Mouse (Mus musculus): ENCODE data around the gene Gimap9. TPM values are rescaled to one million over a fixed set of nuclear protein-coding genes. Genes with fewer than 3 reads are reported as not detected.
A peak's percentile ranks its signal among the peaks of the same experiment; 100 is the strongest.
"Not testable (repeated sequence)": the region's sequence is repeated elsewhere in the genome, so short reads cannot be mapped to it uniquely, and the experiment has no call there.

Gene Gimap9
- polyA plus RNA-seq, 1 experiment from 2014 or later, result 9.4 TPM

DNA sequence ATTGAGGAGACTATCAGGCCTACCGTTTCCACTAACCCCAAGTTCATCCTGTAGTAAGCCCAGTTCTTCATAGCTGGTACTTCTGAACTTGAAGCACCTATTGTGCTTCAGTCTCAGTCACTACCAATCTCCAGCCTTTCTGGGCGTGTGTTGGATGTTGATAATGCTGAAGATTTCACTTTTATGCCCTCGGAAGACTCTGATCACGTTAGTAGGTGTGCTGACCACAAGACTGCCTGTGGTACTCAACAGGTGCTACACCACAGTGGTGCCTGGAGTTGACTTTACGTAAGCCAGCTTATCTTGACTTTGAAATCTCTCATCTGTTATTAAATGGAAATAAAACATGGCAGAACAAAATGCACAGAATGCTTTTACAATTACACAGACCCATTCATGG is 4.5 kb downstream of the Gimap9 start:
- Histone ChIP-seq H3K4me2 (no peak overlapping the region), H3K27me3 (replicated peaks) (no peaks in the 10 kb centered on the region), H3K36me3 (no peaks in the 10 kb centered on the region), H3K27ac (ENCODE audit: poor library complexity, severe bottlenecking) (no peak overlapping the region), H3K4me3 (no peak overlapping the region), H3K9ac (no peak overlapping the region), H3K9me3 (replicated peaks) (no peaks in the 10 kb centered on the region), H3K4me1 (replicated peaks) (peaks cover 5% of the 10 kb centered on the region)
- ATAC-seq (ENCODE audit: insufficient number of reproducible peaks, low FRiP score), result no peak
- WGBS, result 72% methylated on average over 5 of the region's 5 CpGs

DNA sequence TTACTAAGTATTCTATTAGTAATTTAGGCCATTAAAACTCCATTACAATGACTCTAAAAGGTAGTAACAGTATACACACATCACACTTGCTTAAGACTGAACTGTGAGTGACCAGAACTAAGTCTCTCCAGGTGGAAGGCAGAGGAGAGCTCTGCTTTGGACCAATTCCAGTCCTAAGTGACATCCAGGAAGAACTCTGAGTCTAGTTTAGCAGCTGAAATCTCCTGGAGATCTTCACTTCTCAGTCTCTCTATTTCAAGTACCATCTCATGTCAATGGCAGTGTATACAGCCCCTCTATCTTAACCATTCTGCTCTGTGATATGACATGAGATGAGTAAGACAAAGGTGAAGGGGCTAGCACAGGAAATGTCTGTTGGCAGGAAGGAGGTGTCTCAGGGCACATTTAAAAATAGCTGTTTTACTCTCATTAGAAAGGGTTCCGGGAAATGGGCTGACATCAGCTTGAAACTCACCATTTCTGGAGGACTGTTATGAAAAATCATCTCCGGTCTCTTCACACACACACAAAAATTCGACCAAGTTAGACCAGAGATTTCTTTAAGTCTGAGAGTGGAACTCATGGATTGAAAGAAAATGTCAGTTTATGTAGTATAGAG is 5.7 kb downstream of the Gimap9 start:
- WGBS, result 52% methylated on average over 3 of the region's 3 CpGs
- no peak for ATAC-seq (ENCODE audit: insufficient number of reproducible peaks, low FRiP score)
- Histone ChIP-seq H3K27me3 (replicated peaks) (no peaks in the 10 kb centered on the region), H3K36me3 (no peaks in the 10 kb centered on the region), H3K27ac (ENCODE audit: poor library complexity, severe bottlenecking) (no peak overlapping the region), H3K9me3 (replicated peaks) (no peaks in the 10 kb centered on the region), H3K4me3 (no peak overlapping the region), H3K4me2 (no peak overlapping the region), H3K9ac (no peak overlapping the region), H3K4me1 (replicated peaks) (no peaks in the 10 kb centered on the region)

DNA sequence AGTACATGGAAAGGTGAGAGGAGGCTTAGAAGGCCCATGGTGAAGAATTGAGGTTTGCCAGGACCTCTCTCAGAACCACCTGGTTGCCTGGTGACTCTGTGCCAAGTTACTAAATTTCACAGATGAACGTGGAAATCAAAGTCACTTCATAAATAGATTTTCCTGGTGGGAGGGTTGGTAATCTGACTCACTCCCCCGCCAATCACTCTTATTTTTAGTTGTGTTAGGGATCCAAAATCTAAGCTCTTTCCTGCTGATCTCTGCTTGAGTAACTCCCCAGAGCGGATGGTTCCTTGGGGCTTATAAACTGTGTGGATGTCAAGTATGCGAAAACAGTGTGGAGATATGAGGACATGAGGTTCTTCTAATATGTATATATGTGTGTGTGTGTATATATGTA is 6.3 kb downstream of the Gimap9 start:
- H3K27me3 ChIP-seq (replicated peaks), result no peaks in the 10 kb centered on the region
- ATAC-seq (ENCODE audit: insufficient number of reproducible peaks, low FRiP score), result no peak
- H3K4me2 ChIP-seq, result no peak overlapping the region
- no peak overlapping the region for H3K4me3 ChIP-seq
- WGBS, result 71% methylated on average over 4 of the region's 4 CpGs
- H3K9me3 ChIP-seq (replicated peaks), result no peaks in the 10 kb centered on the region
- 0 out of 2 replicates have a peak, but pooled peaks cover 5% of the 10 kb centered on the region for H3K4me1 ChIP-seq (replicated peaks)
- no peaks in the 10 kb centered on the region for H3K36me3 ChIP-seq
- H3K27ac ChIP-seq (ENCODE audit: poor library complexity, severe bottlenecking), result no peak overlapping the region
- H3K9ac ChIP-seq, result no peak overlapping the region

DNA sequence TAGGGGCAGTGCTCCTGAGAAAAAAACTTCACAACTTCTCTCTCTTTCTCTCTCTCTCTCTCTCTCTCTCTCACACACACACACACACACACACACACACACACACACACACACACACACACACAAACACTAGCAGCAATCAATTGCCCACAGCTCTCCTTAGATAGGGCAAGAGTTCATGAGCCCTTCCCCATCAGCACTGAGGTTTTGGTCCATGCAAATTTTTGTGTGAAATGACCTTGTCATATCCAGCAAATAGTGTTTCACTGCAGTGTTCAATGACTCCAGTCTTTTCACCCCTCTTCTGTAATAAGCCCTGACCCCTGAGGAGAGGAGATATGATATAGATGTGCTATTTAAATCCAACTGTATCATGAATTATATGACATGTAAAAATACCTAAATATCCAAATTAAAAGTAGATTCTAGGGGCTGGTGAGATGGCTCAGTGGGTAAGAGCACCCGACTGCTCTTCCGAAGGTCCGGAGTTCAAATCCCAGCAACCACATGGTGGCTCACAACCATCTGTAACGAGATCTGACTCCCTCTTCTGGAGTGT is 7.4 kb downstream of the Gimap9 start:
- H3K9ac ChIP-seq; H3K27me3 ChIP-seq (replicated peaks); H3K4me1 ChIP-seq (replicated peaks): not testable (repeated sequence)

DNA sequence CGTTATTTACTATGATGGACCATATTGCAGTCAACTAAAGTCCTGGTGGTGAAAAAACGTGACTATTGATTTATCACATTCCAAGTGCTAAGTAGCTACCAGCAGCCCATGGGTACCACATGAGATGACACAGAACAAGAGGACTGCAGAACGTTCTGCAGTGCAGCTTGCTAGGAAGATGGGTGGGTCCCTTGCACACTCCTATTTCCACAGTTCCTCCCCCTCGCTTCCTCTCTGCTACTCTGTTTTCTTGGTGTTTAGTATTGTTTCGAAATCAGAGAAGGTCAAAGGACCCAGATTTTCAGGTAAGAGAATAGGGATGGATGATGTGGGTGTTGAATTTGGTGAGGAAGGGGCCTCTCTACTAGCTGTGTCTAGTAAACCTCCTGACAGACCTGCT is 8.4 kb downstream of the Gimap9 start, which contains the start of gene Gimap4:
Gimap4 (plus strand) TSS at position 231 of the 400 bp plus-strand sequence.
- peak within 1 kb of the TSS; percentile 27 for H3K4me2 ChIP-seq

More for the DNA sequence above, 7.4 kb downstream of the Gimap9 start:
- H3K36me3 ChIP-seq; H3K9me3 ChIP-seq (replicated peaks); ATAC-seq (ENCODE audit: insufficient number of reproducible peaks, low FRiP score); H3K27ac ChIP-seq (ENCODE audit: poor library complexity, severe bottlenecking); H3K4me3 ChIP-seq; H3K4me2 ChIP-seq: not testable (repeated sequence)
- WGBS, result 85% methylated on average over 4 of the region's 4 CpGs

DNA sequence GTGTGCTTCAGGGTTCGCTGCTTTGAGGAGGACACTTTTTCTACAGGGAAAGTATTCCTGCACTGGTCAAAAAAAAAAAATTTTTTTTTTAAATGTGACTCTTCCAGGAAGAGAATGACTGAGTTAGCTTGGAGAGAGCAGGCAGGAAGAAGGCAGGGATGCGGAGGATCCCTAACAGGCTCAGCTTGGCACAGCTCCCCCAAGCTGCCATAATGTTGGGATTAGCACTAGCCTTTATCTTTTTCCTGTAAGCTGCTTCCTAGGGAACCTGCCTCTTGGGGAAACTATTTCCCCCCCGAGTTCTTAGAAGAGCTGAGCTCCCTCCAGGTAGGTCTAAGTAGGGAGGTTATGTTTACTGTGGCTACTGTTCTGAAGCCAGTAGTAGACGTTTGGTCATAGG is 8.9 kb downstream of the Gimap9 start:
- Histone ChIP-seq H3K27me3 (replicated peaks) (no peaks in the 10 kb centered on the region), H3K27ac (ENCODE audit: poor library complexity, severe bottlenecking) (peak overlapping the region; percentile 64), H3K4me3 (no peak overlapping the region), H3K4me1 (replicated peaks) (0 out of 2 replicates have a peak, but pooled peaks cover 5% of the 10 kb centered on the region), H3K36me3 (no peaks in the 10 kb centered on the region), H3K9me3 (replicated peaks) (no peaks in the 10 kb centered on the region), H3K4me2 (peak overlapping the region; percentile 27), H3K9ac (no peak overlapping the region)
- 38% methylated on average over 4 of the region's 4 CpGs for WGBS
- ATAC-seq (ENCODE audit: insufficient number of reproducible peaks, low FRiP score), result no peak

More for the DNA sequence above, 8.4 kb downstream of the Gimap9 start, which contains the start of gene Gimap4:
- no peak within 1 kb of the TSS for H3K4me3 ChIP-seq
- 50% methylated on average over 5 of the region's 5 CpGs for WGBS
- H3K27me3 ChIP-seq (replicated peaks), result no peaks in the 10 kb centered on the region
- no peaks in the 10 kb centered on the region for H3K9me3 ChIP-seq (replicated peaks)
- ATAC-seq (ENCODE audit: insufficient number of reproducible peaks, low FRiP score), result no peak
- H3K36me3 ChIP-seq, result no peaks in the 10 kb centered on the region
- H3K4me1 ChIP-seq (replicated peaks), result 0 out of 2 replicates have a peak, but pooled peaks cover 5% of the 10 kb centered on the region
- H3K27ac ChIP-seq (ENCODE audit: poor library complexity, severe bottlenecking), result peak within 1 kb of the TSS; percentile 64
- no peak within 1 kb of the TSS for H3K9ac ChIP-seq

DNA sequence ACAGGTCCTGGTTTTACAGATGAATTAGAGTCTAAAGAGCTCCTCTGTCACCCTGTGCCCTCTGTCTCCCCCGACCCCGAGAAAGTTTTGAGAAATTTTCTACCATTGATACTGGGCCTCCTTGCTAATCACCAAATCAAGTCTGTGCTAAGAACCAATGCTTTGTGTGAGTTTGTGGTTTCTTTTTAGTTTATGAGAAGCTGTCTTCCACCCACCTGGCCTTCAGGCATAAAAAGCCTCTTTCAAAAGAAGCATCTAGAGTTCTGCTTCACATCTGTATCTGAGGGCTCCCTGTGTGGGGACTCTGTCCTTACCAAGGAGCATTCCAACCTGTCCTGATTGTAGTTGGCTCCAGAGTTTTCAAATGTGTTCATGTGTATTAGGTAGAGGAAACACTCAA is 9.3 kb downstream of the Gimap9 start:
- Histone ChIP-seq H3K27ac (ENCODE audit: poor library complexity, severe bottlenecking) (peak overlapping the region; percentile 64), H3K4me1 (replicated peaks) (0 out of 2 replicates have a peak, but pooled peaks cover 5% of the 10 kb centered on the region), H3K4me2 (peak overlapping the region; percentile 27), H3K4me3 (no peak overlapping the region), H3K9me3 (replicated peaks) (no peaks in the 10 kb centered on the region), H3K27me3 (replicated peaks) (no peaks in the 10 kb centered on the region), H3K36me3 (no peaks in the 10 kb centered on the region), H3K9ac (no peak overlapping the region)
- ATAC-seq (ENCODE audit: insufficient number of reproducible peaks, low FRiP score), result no peak
- 70% methylated on average over 2 of the region's 2 CpGs for WGBS

DNA sequence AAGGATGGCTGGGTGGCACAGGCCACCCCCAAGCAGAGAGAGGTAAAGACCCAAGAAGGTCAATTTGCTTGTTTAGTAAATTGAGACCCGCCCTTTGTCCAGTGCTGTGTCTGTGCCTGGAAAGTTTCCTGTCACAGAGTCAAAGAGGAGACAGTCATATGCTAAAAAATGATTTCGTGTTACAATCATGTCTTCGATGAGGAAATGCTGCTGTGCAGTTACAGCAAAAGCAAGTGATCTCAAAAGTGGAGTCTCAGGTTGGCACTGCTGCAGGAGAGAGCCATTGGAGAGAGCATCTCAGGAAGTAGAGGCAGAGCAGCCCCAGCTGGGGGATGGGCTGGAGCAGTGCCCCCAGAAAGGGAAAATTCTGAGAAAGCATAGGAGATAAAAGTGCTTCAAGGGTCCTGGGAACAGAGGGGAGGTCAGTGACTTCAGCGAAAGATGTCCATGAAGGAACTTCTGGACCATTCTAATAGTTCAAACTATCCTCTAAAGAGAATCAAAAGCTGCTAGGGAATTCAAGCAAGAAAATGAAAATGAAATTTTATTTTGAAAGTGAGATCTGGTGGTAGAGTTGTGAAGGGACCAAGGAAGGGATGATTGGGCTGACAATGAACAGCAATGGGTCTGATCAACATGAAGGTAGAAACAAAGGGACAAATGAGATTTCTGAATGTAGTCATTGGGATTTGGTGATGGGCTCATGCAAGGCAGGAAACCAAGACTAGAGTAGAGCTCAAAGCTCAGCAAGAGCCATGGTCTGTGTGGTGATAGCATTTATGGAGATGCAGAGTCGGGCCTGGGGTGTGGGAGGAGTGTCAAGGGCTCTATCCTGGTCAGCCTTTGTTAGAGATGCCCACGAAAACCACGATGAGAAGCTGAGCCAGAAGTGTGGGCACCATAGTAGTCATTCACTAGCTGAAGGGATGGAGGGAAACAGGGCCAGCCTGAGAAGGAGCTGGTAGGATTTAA is 10.1 kb downstream of the Gimap9 start:
- H3K9me3 ChIP-seq (replicated peaks), result no peaks in the 10 kb centered on the region

DNA sequence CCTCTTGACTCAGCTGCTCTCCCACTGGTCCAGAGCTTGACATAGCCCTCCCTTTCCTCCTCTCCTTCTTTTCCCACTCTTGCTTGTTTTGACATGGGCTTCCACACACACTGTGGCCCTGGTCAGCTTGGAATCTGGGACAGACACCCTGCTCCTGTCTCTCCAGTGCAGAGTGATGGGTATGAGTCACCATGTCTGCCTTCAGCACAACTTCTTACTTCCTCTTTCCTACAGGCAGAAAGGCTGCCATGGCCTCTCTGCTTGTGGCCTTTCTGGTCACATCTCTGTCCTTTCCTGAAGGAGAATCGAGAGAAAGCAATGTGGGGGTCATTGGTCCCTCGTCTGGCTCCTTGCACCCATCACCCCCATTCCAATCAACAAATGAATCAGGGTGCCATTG is 11.1 kb downstream of the Gimap9 start:
- H3K9me3 ChIP-seq (replicated peaks), result no peaks in the 10 kb centered on the region
- no peak overlapping the region for H3K4me3 ChIP-seq
- no peak overlapping the region for H3K4me2 ChIP-seq
- no peak for ATAC-seq (ENCODE audit: insufficient number of reproducible peaks, low FRiP score)
- WGBS, result 60% methylated on average over 2 of the region's 2 CpGs
- no peaks in the 10 kb centered on the region for H3K27me3 ChIP-seq (replicated peaks)
- H3K4me1 ChIP-seq (replicated peaks), result 0 out of 2 replicates have a peak, but pooled peaks cover 5% of the 10 kb centered on the region
- H3K9ac ChIP-seq, result no peak overlapping the region
- H3K36me3 ChIP-seq, result no peaks in the 10 kb centered on the region
- no peak overlapping the region for H3K27ac ChIP-seq (ENCODE audit: poor library complexity, severe bottlenecking)

More for the DNA sequence above, 10.1 kb downstream of the Gimap9 start:
- WGBS, result 69% methylated on average over 7 of the region's 7 CpGs
- no peak overlapping the region for H3K9ac ChIP-seq
- H3K4me1 ChIP-seq (replicated peaks), result 0 out of 2 replicates have a peak, but pooled peaks cover 5% of the 10 kb centered on the region
- H3K4me2 ChIP-seq, result no peak overlapping the region
- no peak overlapping the region for H3K4me3 ChIP-seq
- no peak for ATAC-seq (ENCODE audit: insufficient number of reproducible peaks, low FRiP score)
- no peaks in the 10 kb centered on the region for H3K36me3 ChIP-seq
- H3K27me3 ChIP-seq (replicated peaks), result no peaks in the 10 kb centered on the region
- peak overlapping the region; percentile 64; the same call in 1 of the 2 replicates for H3K27ac ChIP-seq (ENCODE audit: poor library complexity, severe bottlenecking)

DNA sequence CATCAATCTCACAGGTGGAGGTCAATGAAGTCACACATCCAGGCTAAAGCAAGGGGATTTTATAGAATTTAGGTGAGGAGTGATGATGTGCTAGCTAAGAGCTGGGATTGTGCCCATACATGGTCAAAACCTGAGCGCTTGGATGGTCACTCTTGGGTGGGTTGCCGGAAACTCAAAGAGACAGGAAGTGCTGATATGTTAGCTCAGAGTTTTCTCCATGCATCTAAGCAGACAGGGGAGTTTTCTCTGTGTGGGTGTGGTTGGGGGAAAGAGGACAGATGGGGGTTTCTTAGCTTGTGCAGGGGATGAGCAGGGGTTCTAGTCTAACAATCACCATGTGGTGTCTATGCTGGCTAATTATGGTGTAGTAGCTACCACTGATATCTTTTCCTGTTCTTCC is 13.4 kb downstream of the Gimap9 start:
- no peak overlapping the region for H3K9ac ChIP-seq
- 63% methylated on average over 2 of the region's 2 CpGs for WGBS
- ATAC-seq (ENCODE audit: insufficient number of reproducible peaks, low FRiP score), result no peak
- no peaks in the 10 kb centered on the region for H3K27me3 ChIP-seq (replicated peaks)
- no peaks in the 10 kb centered on the region for H3K36me3 ChIP-seq
- no peak overlapping the region for H3K27ac ChIP-seq (ENCODE audit: poor library complexity, severe bottlenecking)
- H3K9me3 ChIP-seq (replicated peaks), result no peaks in the 10 kb centered on the region
- no peak overlapping the region for H3K4me2 ChIP-seq
- H3K4me1 ChIP-seq (replicated peaks), result 0 out of 2 replicates have a peak, but pooled peaks cover 5% of the 10 kb centered on the region
- no peak overlapping the region for H3K4me3 ChIP-seq

DNA sequence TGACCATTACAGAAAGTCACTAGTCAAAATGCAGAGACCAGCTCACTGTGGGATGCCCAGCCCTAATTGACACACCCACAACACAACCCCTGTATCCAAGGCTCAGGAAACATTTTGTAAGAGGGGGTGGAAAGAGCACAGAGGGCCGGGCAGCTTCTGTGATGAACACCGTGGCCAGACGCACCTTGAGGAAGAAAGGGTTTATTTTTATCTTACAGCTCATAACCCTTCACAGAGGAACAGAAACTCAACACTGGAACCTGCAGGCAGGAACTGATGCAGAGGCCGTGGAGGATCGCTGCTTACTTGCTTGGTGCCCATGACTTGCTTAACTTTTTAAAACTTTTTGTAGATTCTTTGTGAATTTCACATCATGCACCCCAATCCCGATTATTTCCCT is 17.0 kb downstream of the Gimap9 start:
- ATAC-seq (ENCODE audit: insufficient number of reproducible peaks, low FRiP score), result no peak
- Histone ChIP-seq H3K36me3 (no peaks in the 10 kb centered on the region), H3K4me1 (replicated peaks) (no peaks in the 10 kb centered on the region), H3K4me3 (no peak overlapping the region), H3K4me2 (no peak overlapping the region), H3K27me3 (replicated peaks) (no peaks in the 10 kb centered on the region), H3K9ac (no peak overlapping the region), H3K27ac (ENCODE audit: poor library complexity, severe bottlenecking) (no peak overlapping the region), H3K9me3 (replicated peaks) (peaks cover 5% of the 10 kb centered on the region; the same call in 1 of the 2 replicates)
- WGBS, result 74% methylated on average over 6 of the region's 6 CpGs

All from heart, embryonic 12.5 days (tissue).